Mouse (Mus musculus) liver, postnatal 0 days (tissue): ENCODE data around the gene Psmc3ip. TPM values are rescaled to one million over a fixed set of nuclear protein-coding genes. Genes with fewer than 3 reads are reported as not detected.
A peak's percentile ranks its signal among the peaks of the same experiment; 100 is the strongest.
"Not testable (repeated sequence)": the region's sequence is repeated elsewhere in the genome, so short reads cannot be mapped to it uniquely, and the experiment has no call there.

Experiments
- ATAC-seq: fragments of 200-750 bp; cut with Nextera tagmentation; 2 replicates; pipeline ENCODE4 v1.8.0; 2017; ENCODE audit warnings: mild to moderate bottlenecking, moderate library complexity
- DNase-seq: peaks from one replicate; pipeline ENCODE4 v3.0.0-alpha.2; 2016
- H3K27ac ChIP-seq: fragments of 300-500 bp; sonication (generic); 2 replicates; pipeline ENCODE4 v1.5.1; 2014; ENCODE audit warnings: antibody characterized with exemption, moderate library complexity, mild to moderate bottlenecking, low read depth
- H3K27me3 ChIP-seq: fragments of 300-500 bp; sonication (generic); 2 replicates; pipeline ENCODE4 v1.6.1; 2014; ENCODE audit warnings: low read length, control low read depth, mixed read lengths; ENCODE audit not compliant: insufficient read depth
- H3K36me3 ChIP-seq: fragments of 300-500 bp; sonication (generic); replicated peaks from 2 replicates; pipeline ENCODE4 v1.6.1; 2014; ENCODE audit warnings: mild to moderate bottlenecking, control low read depth, low read length, moderate library complexity, mixed read lengths; ENCODE audit not compliant: insufficient read depth
- H3K4me1 ChIP-seq: fragments of 300-500 bp; sonication (generic); 2 replicates; pipeline ENCODE4 v1.6.1; 2014; ENCODE audit warnings: antibody characterized with exemption, mild to moderate bottlenecking, control low read depth; ENCODE audit not compliant: insufficient read depth
- H3K4me2 ChIP-seq: fragments of 300-500 bp; sonication (generic); 2 replicates; pipeline ENCODE4 v1.6.1; 2014; ENCODE audit warnings: low read depth, mild to moderate bottlenecking, low read length, moderate library complexity, mixed read lengths
- H3K4me3 ChIP-seq: fragments of 300-500 bp; sonication (generic); 2 replicates; pipeline ENCODE4 v1.5.1; 2014; ENCODE audit warnings: low read depth, low read length
- H3K9ac ChIP-seq: fragments of 300-500 bp; sonication (generic); replicated peaks from 2 replicates; pipeline ENCODE4 v1.6.1; 2014; ENCODE audit warnings: mild to moderate bottlenecking, moderate library complexity
- H3K9me3 ChIP-seq: fragments of 300-500 bp; sonication (generic); 2 replicates; pipeline ENCODE4 v1.6.1; 2016; ENCODE audit warnings: mild to moderate bottlenecking, control low read depth, low read length, mixed read lengths
- CTCF ChIP-seq: sonication (generic); IDR thresholded peaks from 2 replicates; pipeline ENCODE4 v1.5.1; 2016; ENCODE audit warnings: antibody characterized with exemption, low read depth
- EP300 ChIP-seq: IDR thresholded peaks from 2 replicates; pipeline ENCODE4 v1.6.1; 2016; ENCODE audit warnings: antibody characterized with exemption, low read depth, mild to moderate bottlenecking
- WGBS: fragments of 180-500 bp; shearing (Covaris S2); extraction: QIAGEN DNeasy Blood & Tissue Kit; methylation state at CpG from one replicate; pipeline ENCODE4 v1.1.7; 2014; ENCODE audit not compliant: insufficient replicate concordance; 5-methylcytosine and 5-hydroxymethylcytosine counted together
- polyA plus RNA-seq: library from polyadenylated mRNA; unstranded; fragments of >200 nt; fragmentation: Nextera tagmentation; extraction: Ambion mirVana; gene quantifications from 2 replicates; pipeline ENCODE4 v1.2.1, GENCODE M21; 2015

Psmc3ip gene
- polyA plus RNA-seq, 1 experiment from 2014 or later = 8.1 TPM

DNA sequence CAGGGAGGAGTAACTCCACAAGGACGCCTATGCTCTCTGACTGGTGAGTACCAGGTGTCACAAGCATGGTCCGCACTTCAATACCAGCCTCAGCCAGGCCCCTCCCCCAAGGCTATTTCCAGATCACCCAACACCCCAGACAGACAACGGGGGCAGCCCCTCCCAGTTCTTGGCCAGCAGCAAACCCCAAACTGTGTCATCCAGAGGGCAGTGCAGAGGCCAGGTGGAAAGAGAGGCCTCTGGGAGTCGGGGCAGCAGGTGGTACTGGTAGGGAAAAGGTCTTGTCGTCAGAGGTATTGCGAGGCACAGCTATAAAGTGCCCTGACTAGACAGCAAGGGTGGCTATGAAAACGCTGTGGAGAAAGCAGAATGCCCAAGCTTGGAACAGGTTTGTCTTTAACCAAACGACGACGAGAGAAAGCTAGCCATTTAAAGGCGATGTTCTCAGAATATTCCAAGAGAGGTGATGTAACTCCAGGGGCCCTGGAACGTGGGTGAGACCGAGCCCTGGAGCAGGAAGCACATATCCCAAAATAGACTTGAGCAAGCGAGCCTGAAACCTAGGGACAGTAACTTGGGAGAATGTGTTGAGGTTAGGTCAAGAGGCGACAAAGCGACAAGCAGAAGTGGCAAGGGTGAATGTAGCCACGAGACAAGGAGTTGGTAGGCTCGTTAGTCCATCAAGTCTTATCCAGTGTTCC lies 35.0 kb upstream of the Psmc3ip start:
- DNase-seq (peak; percentile 55), ATAC-seq (peak; percentile 68)
- Histone ChIP-seq H3K9me3 (no peaks in the 10 kb centered on the region), H3K36me3 (peaks cover 10% of the 10 kb centered on the region), H3K4me2 (no peak overlapping the region), H3K9ac (no peak overlapping the region), H3K4me3 (no peak overlapping the region), H3K4me1 (peaks cover 5% of the 10 kb centered on the region; the same call in 1 of the 2 replicates), H3K27ac (no peak overlapping the region), H3K27me3 (no peaks in the 10 kb centered on the region)
- TF ChIP-seq EP300 = no peak
- 41% methylated on average over 18 of the region's 18 CpGs for WGBS

- H3K9ac ChIP-seq = no peak overlapping the region
- peaks cover 10% of the 10 kb centered on the region for H3K36me3 ChIP-seq
- ATAC-seq (no peak), DNase-seq (no peak)
- TF ChIP-seq EP300 (no peak), CTCF (no peak)
- H3K27ac ChIP-seq = no peak overlapping the region
- 75% methylated on average over 11 of the region's 11 CpGs for WGBS
- no peaks in the 10 kb centered on the region for H3K9me3 ChIP-seq
- peaks cover 5% of the 10 kb centered on the region; the same call in 1 of the 2 replicates for H3K4me1 ChIP-seq
- H3K4me2 ChIP-seq = no peak overlapping the region
- no peak overlapping the region for H3K4me3 ChIP-seq
- H3K27me3 ChIP-seq = no peaks in the 10 kb centered on the region
These were observed 33.9 kb upstream of the Psmc3ip start for GRCm38 (mm10) chr11:101128996-101129577.

DNA sequence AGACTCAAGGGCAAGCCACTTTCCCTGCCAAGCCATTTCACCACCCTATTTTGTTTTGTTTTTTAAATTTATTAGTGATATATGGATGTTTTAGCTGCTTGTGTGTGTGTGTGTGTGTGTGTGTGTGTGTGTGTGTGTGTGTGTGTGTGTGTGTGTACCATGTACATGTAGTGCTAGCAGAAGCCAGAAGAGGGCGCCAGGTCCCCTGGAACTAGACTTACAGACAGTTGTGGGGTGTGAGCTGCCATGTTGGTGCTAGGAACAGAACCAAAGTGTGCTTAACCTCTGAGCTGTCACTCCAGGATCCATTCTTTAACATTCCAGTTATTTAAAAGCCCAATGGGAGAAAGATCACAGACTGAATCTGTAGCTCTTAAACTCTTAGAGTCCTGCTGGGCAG lies 31.8 kb upstream of the Psmc3ip start:
- no peak for ATAC-seq
- H3K4me2 ChIP-seq = no peak overlapping the region
- peak; percentile 41; the same call in 1 of the 2 replicates for TF ChIP-seq CTCF
- no peak for TF ChIP-seq EP300
- H3K27ac ChIP-seq = no peak overlapping the region
- H3K4me3 ChIP-seq = no peak overlapping the region
- 82% methylated on average over 1 of the region's 1 CpGs for WGBS
- H3K27me3 ChIP-seq = no peaks in the 10 kb centered on the region
- H3K36me3 ChIP-seq = peaks cover 10% of the 10 kb centered on the region
- H3K9ac ChIP-seq = no peak overlapping the region
- H3K4me1 ChIP-seq = peaks cover 3% of the 10 kb centered on the region; the same call in 1 of the 2 replicates
- DNase-seq = no peak
- H3K9me3 ChIP-seq = no peaks in the 10 kb centered on the region

GRCm38 (mm10) chr11:101125008-101125407 lies 29.8 kb upstream of the Psmc3ip start:
- H3K9me3 ChIP-seq, DNase-seq, H3K4me1 ChIP-seq, H3K4me2 ChIP-seq, H3K4me3 ChIP-seq, H3K9ac ChIP-seq, H3K27me3 ChIP-seq, ATAC-seq, H3K27ac ChIP-seq: not testable (repeated sequence)
- peaks cover 10% of the 10 kb centered on the region for H3K36me3 ChIP-seq
- 96% methylated on average over 6 of the region's 9 CpGs for WGBS

DNA sequence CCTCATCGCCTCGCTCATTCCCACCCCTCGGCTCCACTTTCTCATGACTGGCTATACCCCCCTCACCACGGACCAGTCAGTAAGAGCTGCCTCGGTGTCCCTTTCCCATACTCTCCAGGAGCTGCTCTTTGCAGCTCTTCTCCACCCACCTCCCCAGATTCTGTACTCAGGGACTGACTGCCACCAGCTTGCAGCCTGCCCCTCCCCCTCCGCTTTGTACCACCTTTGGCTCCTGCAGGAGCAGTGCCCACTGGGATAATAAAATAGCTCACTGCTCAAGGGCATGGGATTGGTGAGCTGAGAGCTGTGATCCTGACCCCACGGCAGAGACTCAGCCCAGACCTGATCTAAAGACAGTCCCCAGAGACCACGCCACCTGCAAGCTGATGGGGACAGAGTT lies 29.3 kb upstream of the Psmc3ip start:
- H3K4me1 ChIP-seq, H3K4me2 ChIP-seq, H3K9me3 ChIP-seq, DNase-seq, H3K9ac ChIP-seq, H3K4me3 ChIP-seq, ATAC-seq, H3K27ac ChIP-seq, H3K27me3 ChIP-seq: not testable (repeated sequence)
- WGBS = 88% methylated on average over 8 of the region's 8 CpGs
- peaks cover 10% of the 10 kb centered on the region for H3K36me3 ChIP-seq

GRCm38 (mm10) chr11:101120545-101121188 lies 25.4 kb upstream of the Psmc3ip start:
- Histone ChIP-seq H3K9ac (peak overlapping the region; percentile 71), H3K4me1 (peaks cover 19% of the 10 kb centered on the region), H3K27me3 (no peaks in the 10 kb centered on the region), H3K4me3 (peak overlapping the region; percentile 86), H3K36me3 (peaks cover 4% of the 10 kb centered on the region), H3K4me2 (peak overlapping the region; percentile 88), H3K27ac (peak overlapping the region; percentile 81), H3K9me3 (no peaks in the 10 kb centered on the region)
- 22% methylated on average over 19 of the region's 19 CpGs for WGBS
- DNase-seq (peak; percentile 28), ATAC-seq (no peak)
- TF ChIP-seq CTCF = no peak
- no peak for TF ChIP-seq EP300
